Mouse (Mus musculus): ENCODE measurements around the gene Hap1. TPM values are rescaled to one million over a fixed set of nuclear protein-coding genes. Genes with fewer than 3 reads are reported as not detected.
A peak's percentile ranks its signal among the peaks of the same experiment; 100 is the strongest.
"Not testable (repeated sequence)": the region's sequence is repeated elsewhere in the genome, so short reads cannot be mapped to it uniquely, and the experiment has no call there.

The Hap1 gene
- total and polyA plus RNA-seq, 2 experiments from 2014 or later = 237 to 518 TPM

DNA sequence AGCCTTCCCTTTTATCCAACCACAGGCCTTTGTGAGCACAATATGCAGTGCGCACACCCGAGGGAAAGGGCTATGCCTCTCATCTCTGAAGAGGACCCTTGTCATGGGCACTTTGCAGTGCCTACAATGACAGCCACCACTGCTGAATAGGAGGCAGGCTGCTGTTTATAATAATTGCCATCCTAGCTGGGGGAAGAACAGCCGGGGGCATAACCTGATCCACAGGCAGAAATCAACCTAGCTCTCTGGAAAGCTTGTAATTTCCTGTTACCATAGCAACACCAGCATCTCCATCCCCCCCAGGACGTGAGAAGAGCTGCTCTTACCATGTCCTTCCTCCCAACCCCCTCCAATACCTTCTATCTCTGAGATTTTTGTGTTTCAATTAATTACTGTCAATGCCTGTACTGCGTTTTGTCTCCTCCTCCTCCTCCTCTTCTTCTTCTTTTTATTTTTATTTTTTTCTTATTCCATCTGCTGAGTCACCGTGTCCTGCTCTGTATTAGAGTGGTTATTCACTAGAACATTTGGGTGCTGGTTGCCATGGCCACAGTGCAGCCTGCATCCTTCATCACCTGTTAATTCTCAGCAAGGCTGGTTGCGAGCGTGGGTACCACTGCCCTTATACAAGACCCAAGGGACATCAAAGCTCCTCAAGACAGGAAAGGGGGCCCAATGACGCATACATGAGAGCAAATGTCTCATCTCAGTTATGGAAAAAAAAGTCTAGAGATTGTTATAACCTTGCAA lies 23.0 kb downstream of the Hap1 start:
- DNase-seq = peak; percentile 80
- no peak overlapping the region for H3K4me3 ChIP-seq (ENCODE audit: low read depth, low read length)
- no peaks in the 10 kb centered on the region for H3K36me3 ChIP-seq (ENCODE audit: insufficient read depth)
- 0 out of 2 replicates have a peak overlapping the region, but pooled peaks have one; percentile 5 for H3K4me2 ChIP-seq (ENCODE audit: low read depth)
- H3K9ac ChIP-seq = no peak overlapping the region
- peak overlapping the region; percentile 87 for H3K27ac ChIP-seq (ENCODE audit: low read depth, low read length)
- peak; percentile 86 for ATAC-seq
- H3K9me3 ChIP-seq (ENCODE audit: low read length) = no peaks in the 10 kb centered on the region
- H3K4me1 ChIP-seq (ENCODE audit: insufficient read depth) = peaks cover 12% of the 10 kb centered on the region; the same call in 1 of the 2 replicates
- TF ChIP-seq CTCF (IDR thresholded peaks at IDR 0.05; ENCODE audit: low read depth) = no peak
- 39% methylated on average over 9 of the region's 9 CpGs for WGBS
- no peaks in the 10 kb centered on the region for H3K27me3 ChIP-seq (ENCODE audit: insufficient read depth, low read length)

DNA sequence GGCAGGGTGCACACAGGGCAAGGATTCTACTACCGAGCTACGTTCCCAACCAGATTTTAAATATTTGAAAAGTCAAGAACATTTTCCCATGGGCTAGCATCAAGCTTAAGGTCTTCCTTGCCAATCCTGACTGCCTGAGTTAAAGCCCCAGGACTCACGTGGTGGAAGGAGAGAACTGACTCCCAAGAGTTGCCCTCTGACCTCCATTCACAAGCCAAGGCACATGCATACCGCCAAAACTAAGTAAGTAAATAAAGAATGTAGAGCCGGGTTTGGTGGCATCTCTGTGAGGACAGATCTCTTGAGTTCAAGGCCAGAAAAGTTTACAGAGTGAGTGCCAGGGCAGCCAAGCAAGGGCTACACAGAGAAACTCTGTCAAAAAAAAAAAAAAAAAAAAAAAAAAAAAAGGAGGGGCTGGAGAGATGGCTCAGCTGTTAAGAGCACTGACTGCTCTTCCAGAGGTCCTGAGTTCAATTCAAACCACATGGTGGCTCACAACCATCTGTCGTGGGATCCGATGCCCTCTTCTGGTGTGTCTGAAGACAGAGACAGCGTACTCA lies 25.0 kb downstream of the Hap1 start:
- WGBS = 61% methylated on average over 8 of the region's 8 CpGs
- not testable (repeated sequence) for DNase-seq; H3K4me2 ChIP-seq (ENCODE audit: low read depth); H3K36me3 ChIP-seq (ENCODE audit: insufficient read depth); H3K9me3 ChIP-seq (ENCODE audit: low read length); H3K27ac ChIP-seq (ENCODE audit: low read depth, low read length); H3K4me3 ChIP-seq (ENCODE audit: low read depth, low read length); ATAC-seq; H3K27me3 ChIP-seq (ENCODE audit: insufficient read depth, low read length); H3K9ac ChIP-seq
- H3K4me1 ChIP-seq (ENCODE audit: insufficient read depth) = peaks cover 12% of the 10 kb centered on the region; the same call in 1 of the 2 replicates

DNA sequence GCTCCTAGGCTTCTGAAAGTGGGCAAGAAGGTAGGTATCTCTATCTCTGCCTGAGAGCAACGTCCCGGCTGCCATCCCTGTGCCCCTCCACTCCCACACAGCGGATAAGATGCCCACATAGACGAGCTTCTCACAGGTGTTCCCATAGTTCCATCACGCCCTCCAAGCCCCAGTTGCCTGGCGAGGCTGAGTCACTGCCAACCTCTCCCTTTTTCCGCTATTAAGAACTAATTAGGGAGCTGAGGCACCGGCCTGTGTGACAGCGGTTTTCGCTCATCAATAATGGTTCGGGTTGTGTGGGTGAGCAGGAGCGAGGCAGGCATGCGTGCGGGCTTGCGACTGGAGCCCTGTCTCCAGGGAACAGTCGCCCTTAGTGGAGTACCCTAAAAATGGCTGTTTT lies 25.7 kb downstream of the Hap1 start:
- Histone ChIP-seq H3K9ac (no peak overlapping the region), H3K4me3 (ENCODE audit: low read depth, low read length) (no peak overlapping the region), H3K36me3 (ENCODE audit: insufficient read depth) (no peaks in the 10 kb centered on the region), H3K9me3 (ENCODE audit: low read length) (no peaks in the 10 kb centered on the region), H3K4me2 (ENCODE audit: low read depth) (no peak overlapping the region), H3K27ac (ENCODE audit: low read depth, low read length) (no peak overlapping the region), H3K27me3 (ENCODE audit: insufficient read depth, low read length) (no peaks in the 10 kb centered on the region), H3K4me1 (ENCODE audit: insufficient read depth) (peaks cover 12% of the 10 kb centered on the region; the same call in 1 of the 2 replicates)
- no peak for TF ChIP-seq CTCF (IDR thresholded peaks at IDR 0.05; ENCODE audit: low read depth)
- WGBS = 24% methylated on average over 16 of the region's 16 CpGs
- no peak for ATAC-seq
- DNase-seq = no peak

DNA sequence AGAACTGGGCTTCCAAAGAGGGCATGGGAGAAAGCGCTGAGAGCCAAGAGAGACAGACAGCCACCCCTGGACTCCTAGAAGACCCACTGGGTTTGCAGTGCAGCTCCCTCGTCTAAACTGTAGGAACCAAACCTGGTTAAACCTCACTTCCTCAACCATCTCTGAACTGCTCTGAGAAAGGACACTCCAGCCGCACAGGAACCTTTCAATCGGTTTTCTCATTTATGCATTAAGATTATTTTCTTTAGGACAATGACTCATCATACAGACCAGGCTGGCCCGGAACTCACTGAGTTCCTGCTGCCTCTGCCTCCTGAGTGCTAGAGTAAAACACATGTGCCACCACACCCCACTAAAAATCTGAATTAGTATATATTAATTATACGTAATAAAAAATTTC lies 28.2 kb downstream of the Hap1 start:
- Histone ChIP-seq H3K36me3 (ENCODE audit: insufficient read depth) (0 out of 2 replicates have a peak, but pooled peaks cover under 1% of the 10 kb centered on the region), H3K4me3 (ENCODE audit: low read depth, low read length) (no peak overlapping the region), H3K27ac (ENCODE audit: low read depth, low read length) (0 out of 2 replicates have a peak overlapping the region, but pooled peaks have one; percentile 15), H3K4me1 (ENCODE audit: insufficient read depth) (peaks cover 7% of the 10 kb centered on the region; the same call in 1 of the 2 replicates), H3K4me2 (ENCODE audit: low read depth) (no peak overlapping the region), H3K9ac (no peak overlapping the region), H3K9me3 (ENCODE audit: low read length) (no peaks in the 10 kb centered on the region), H3K27me3 (ENCODE audit: insufficient read depth, low read length) (no peaks in the 10 kb centered on the region)
- TF ChIP-seq CTCF (IDR thresholded peaks at IDR 0.05; ENCODE audit: low read depth) = no peak
- ATAC-seq = no peak
- 84% methylated on average over 6 of the region's 6 CpGs for WGBS
- no peak for DNase-seq

DNA sequence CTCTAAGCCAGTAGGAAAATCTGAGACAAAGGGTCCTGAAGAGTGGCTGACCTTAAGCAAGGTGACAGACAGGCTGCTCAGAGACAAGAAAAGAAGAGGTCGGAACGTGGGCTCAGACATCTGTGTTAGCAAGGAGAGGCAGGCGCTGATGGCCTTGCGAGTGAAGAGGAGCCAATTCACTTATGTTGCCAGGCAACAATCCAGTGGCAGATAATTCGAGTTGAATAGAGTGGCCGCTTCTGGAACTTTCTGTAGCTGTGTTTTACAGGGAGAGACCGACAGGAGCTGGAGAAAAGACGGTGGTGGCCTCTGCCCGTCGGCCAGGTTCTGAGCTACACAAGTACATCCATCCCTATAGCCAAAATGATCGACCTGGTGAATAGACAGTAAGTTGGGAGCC lies 28.6 kb downstream of the Hap1 start:
- DNase-seq = no peak
- H3K27me3 ChIP-seq (ENCODE audit: insufficient read depth, low read length) = no peaks in the 10 kb centered on the region
- 0 out of 2 replicates have a peak overlapping the region, but pooled peaks have one; percentile 15 for H3K27ac ChIP-seq (ENCODE audit: low read depth, low read length)
- ATAC-seq = no peak
- H3K9ac ChIP-seq = no peak overlapping the region
- peaks cover 5% of the 10 kb centered on the region; the same call in 1 of the 2 replicates for H3K36me3 ChIP-seq (ENCODE audit: insufficient read depth)
- peaks cover 2% of the 10 kb centered on the region; the same call in 1 of the 2 replicates for H3K4me1 ChIP-seq (ENCODE audit: insufficient read depth)
- TF ChIP-seq CTCF (IDR thresholded peaks at IDR 0.05; ENCODE audit: low read depth) = no peak
- no peaks in the 10 kb centered on the region for H3K9me3 ChIP-seq (ENCODE audit: low read length)
- no peak overlapping the region for H3K4me3 ChIP-seq (ENCODE audit: low read depth, low read length)
- 58% methylated on average over 11 of the region's 11 CpGs for WGBS
- H3K4me2 ChIP-seq (ENCODE audit: low read depth) = no peak overlapping the region

DNA sequence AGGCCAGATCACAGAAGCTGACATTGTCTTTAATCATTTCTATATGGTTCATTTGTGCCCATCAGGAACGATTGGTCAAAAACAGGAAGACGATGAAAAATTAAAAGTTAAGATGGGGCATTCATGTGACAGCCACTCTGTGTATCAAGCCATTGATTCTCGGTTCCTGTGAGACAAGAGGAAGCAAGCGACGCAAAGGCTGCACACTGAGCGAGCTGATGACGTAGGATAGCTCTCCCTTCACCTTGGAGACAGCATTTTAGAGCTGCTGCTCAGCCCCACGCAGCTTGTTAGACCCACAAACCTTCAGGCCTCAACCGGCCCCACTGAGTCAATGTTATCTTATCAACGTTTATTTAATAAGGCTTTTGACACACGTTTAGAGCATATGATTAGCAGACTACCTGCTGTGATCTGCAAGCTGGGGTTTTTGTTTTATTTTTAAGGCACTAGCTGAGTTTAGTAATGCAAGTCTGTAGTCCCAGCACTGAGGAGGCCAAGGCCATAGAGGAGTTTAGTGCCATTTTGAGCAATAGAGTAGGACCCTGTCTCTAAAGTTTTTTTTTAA lies 30.8 kb downstream of the Hap1 start:
- H3K4me1 ChIP-seq (ENCODE audit: insufficient read depth) = no peaks in the 10 kb centered on the region
- H3K4me2 ChIP-seq (ENCODE audit: low read depth) = no peak overlapping the region
- H3K27me3 ChIP-seq (ENCODE audit: insufficient read depth, low read length) = no peaks in the 10 kb centered on the region
- no peak for DNase-seq
- TF ChIP-seq CTCF (IDR thresholded peaks at IDR 0.05; ENCODE audit: low read depth) = no peak
- no peaks in the 10 kb centered on the region for H3K9me3 ChIP-seq (ENCODE audit: low read length)
- H3K36me3 ChIP-seq (ENCODE audit: insufficient read depth) = peaks cover 18% of the 10 kb centered on the region
- H3K9ac ChIP-seq = no peak overlapping the region
- no peak overlapping the region for H3K4me3 ChIP-seq (ENCODE audit: low read depth, low read length)
- H3K27ac ChIP-seq (ENCODE audit: low read depth, low read length) = no peak overlapping the region
- 72% methylated on average over 11 of the region's 11 CpGs for WGBS
- ATAC-seq = no peak

DNA sequence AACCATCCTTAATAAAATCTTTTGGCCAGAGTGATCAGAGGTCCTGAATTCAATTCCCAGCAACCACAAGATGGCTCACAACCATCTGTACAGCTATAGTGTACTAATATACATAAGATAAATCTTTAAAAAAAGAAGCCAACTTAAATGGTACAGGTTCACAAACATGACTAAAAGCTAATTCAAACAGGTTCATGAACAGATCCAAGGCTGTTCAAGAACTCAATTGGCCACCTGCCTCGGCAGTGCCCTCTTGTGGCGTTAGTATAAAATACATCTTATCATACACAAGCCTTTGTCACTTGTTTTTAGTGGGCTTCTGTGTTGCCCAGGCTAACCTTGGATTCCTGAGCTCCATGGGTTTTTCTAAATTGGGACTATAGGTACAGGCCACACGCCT lies 32.4 kb downstream of the Hap1 start:
- Histone ChIP-seq H3K4me2 (ENCODE audit: low read depth) (no peak overlapping the region), H3K36me3 (ENCODE audit: insufficient read depth) (peaks cover 18% of the 10 kb centered on the region), H3K4me1 (ENCODE audit: insufficient read depth) (no peaks in the 10 kb centered on the region), H3K27ac (ENCODE audit: low read depth, low read length) (no peak overlapping the region), H3K27me3 (ENCODE audit: insufficient read depth, low read length) (no peaks in the 10 kb centered on the region), H3K9ac (no peak overlapping the region), H3K4me3 (ENCODE audit: low read depth, low read length) (no peak overlapping the region), H3K9me3 (ENCODE audit: low read length) (no peaks in the 10 kb centered on the region)
- no peak for ATAC-seq
- DNase-seq = peak; percentile 78
- peak; percentile 77 for TF ChIP-seq CTCF (IDR thresholded peaks at IDR 0.05; ENCODE audit: low read depth)
- WGBS = 23% methylated on average over 3 of the region's 3 CpGs
